Mouse (Mus musculus): ENCODE measurements around the gene Ogn. TPM values are rescaled to one million over a fixed set of nuclear protein-coding genes. Genes with fewer than 3 reads are reported as not detected.

The Ogn gene
- polyA plus RNA-seq, 1 experiment = 0.61 TPM

GRCm38 (mm10) chr13:49618365-49618764 lies 10.5 kb downstream of the Ogn start:
- no peaks in the 10 kb centered on the region for H3K27me3 ChIP-seq (ENCODE audit: control insufficient read depth, insufficient read depth, low read length)
- H3K36me3 ChIP-seq (ENCODE audit: control insufficient read depth, insufficient read depth, low read length) = no peaks in the 10 kb centered on the region
- no peaks in the 10 kb centered on the region for H3K4me1 ChIP-seq (ENCODE audit: control insufficient read depth, insufficient read depth, insufficient read length)
- H3K27ac ChIP-seq (ENCODE audit: insufficient read depth, low read length) = no peak overlapping the region
- TF ChIP-seq CTCF (IDR thresholded peaks at IDR 0.05; ENCODE audit: extremely low read depth, insufficient read depth, insufficient read length, insufficient replicate concordance) = no peak
- no peak for TF ChIP-seq POLR2A (IDR thresholded peaks at IDR 0.05; ENCODE audit: low read depth, low read length)
- H3K4me3 ChIP-seq (ENCODE audit: extremely low read depth, insufficient read depth, insufficient read length) = no peak overlapping the region
- no peak for DNase-seq (ENCODE audit: low read depth in 1 of 2, low spot score in 2 of 2)

GRCm38 (mm10) chr13:49623216-49623615 lies 15.4 kb downstream of the Ogn start:
- no peak for DNase-seq (ENCODE audit: low read depth in 1 of 2, low spot score in 2 of 2)
- 84% methylated on average over 1 of the region's 1 CpGs for WGBS
- TF ChIP-seq CTCF (IDR thresholded peaks at IDR 0.05; ENCODE audit: extremely low read depth, insufficient read depth, insufficient read length, insufficient replicate concordance) = no peak
- no peak for TF ChIP-seq POLR2A (IDR thresholded peaks at IDR 0.05; ENCODE audit: low read depth, low read length)
- H3K36me3 ChIP-seq (ENCODE audit: control insufficient read depth, insufficient read depth, low read length) = no peaks in the 10 kb centered on the region
- no peak overlapping the region for H3K4me3 ChIP-seq (ENCODE audit: extremely low read depth, insufficient read depth, insufficient read length)
- no peaks in the 10 kb centered on the region for H3K27me3 ChIP-seq (ENCODE audit: control insufficient read depth, insufficient read depth, low read length)
- H3K4me1 ChIP-seq (ENCODE audit: control insufficient read depth, insufficient read depth, insufficient read length) = no peaks in the 10 kb centered on the region
- H3K27ac ChIP-seq (ENCODE audit: insufficient read depth, low read length) = no peak overlapping the region

GRCm38 (mm10) chr13:49628167-49628566 lies 20.3 kb downstream of the Ogn start:
- H3K4me1 ChIP-seq (ENCODE audit: control insufficient read depth, insufficient read depth, insufficient read length) = no peaks in the 10 kb centered on the region
- DNase-seq (ENCODE audit: low read depth in 1 of 2, low spot score in 2 of 2) = no peak

GRCm38 (mm10) chr13:49629076-49629475 lies 21.2 kb downstream of the Ogn start:
- no peaks in the 10 kb centered on the region for H3K36me3 ChIP-seq (ENCODE audit: control insufficient read depth, insufficient read depth, low read length)
- no peak overlapping the region for H3K27ac ChIP-seq (ENCODE audit: insufficient read depth, low read length)
- WGBS = 95% methylated on average over 2 of the region's 2 CpGs
- no peak overlapping the region for H3K4me3 ChIP-seq (ENCODE audit: extremely low read depth, insufficient read depth, insufficient read length)
- H3K27me3 ChIP-seq (ENCODE audit: control insufficient read depth, insufficient read depth, low read length) = no peaks in the 10 kb centered on the region
- no peak for TF ChIP-seq POLR2A (IDR thresholded peaks at IDR 0.05; ENCODE audit: low read depth, low read length)
- TF ChIP-seq CTCF (IDR thresholded peaks at IDR 0.05; ENCODE audit: extremely low read depth, insufficient read depth, insufficient read length, insufficient replicate concordance) = no peak
- no peaks in the 10 kb centered on the region for H3K4me1 ChIP-seq (ENCODE audit: control insufficient read depth, insufficient read depth, insufficient read length)
- no peak for DNase-seq (ENCODE audit: low read depth in 1 of 2, low spot score in 2 of 2)

More at GRCm38 (mm10) chr13:49628167-49628566, 20.3 kb downstream of the Ogn start:
- Histone ChIP-seq H3K36me3 (ENCODE audit: control insufficient read depth, insufficient read depth, low read length) (no peaks in the 10 kb centered on the region), H3K4me3 (ENCODE audit: extremely low read depth, insufficient read depth, insufficient read length) (no peak overlapping the region), H3K27me3 (ENCODE audit: control insufficient read depth, insufficient read depth, low read length) (no peaks in the 10 kb centered on the region), H3K27ac (ENCODE audit: insufficient read depth, low read length) (no peak overlapping the region)
- TF ChIP-seq CTCF (IDR thresholded peaks at IDR 0.05; ENCODE audit: extremely low read depth, insufficient read depth, insufficient read length, insufficient replicate concordance) (no peak), POLR2A (IDR thresholded peaks at IDR 0.05; ENCODE audit: low read depth, low read length) (no peak)

- TF ChIP-seq CTCF (IDR thresholded peaks at IDR 0.05; ENCODE audit: extremely low read depth, insufficient read depth, insufficient read length, insufficient replicate concordance) (no peak), POLR2A (IDR thresholded peaks at IDR 0.05; ENCODE audit: low read depth, low read length) (no peak)
- 72% methylated on average over 2 of the region's 2 CpGs for WGBS
- Histone ChIP-seq H3K27ac (ENCODE audit: insufficient read depth, low read length) (no peak overlapping the region), H3K4me3 (ENCODE audit: extremely low read depth, insufficient read depth, insufficient read length) (no peak overlapping the region), H3K27me3 (ENCODE audit: control insufficient read depth, insufficient read depth, low read length) (no peaks in the 10 kb centered on the region), H3K36me3 (ENCODE audit: control insufficient read depth, insufficient read depth, low read length) (no peaks in the 10 kb centered on the region), H3K4me1 (ENCODE audit: control insufficient read depth, insufficient read depth, insufficient read length) (no peaks in the 10 kb centered on the region)
- DNase-seq (ENCODE audit: low read depth in 1 of 2, low spot score in 2 of 2) = no peak
Measured at GRCm38 (mm10) chr13:49639965-49640364, 32.1 kb downstream of the Ogn start.

GRCm38 (mm10) chr13:49642650-49643049 lies 34.8 kb downstream of the Ogn start:
- 92% methylated on average over 6 of the region's 6 CpGs for WGBS
- H3K27me3 ChIP-seq (ENCODE audit: control insufficient read depth, insufficient read depth, low read length) = no peaks in the 10 kb centered on the region
- no peak overlapping the region for H3K4me3 ChIP-seq (ENCODE audit: extremely low read depth, insufficient read depth, insufficient read length)
- TF ChIP-seq POLR2A (IDR thresholded peaks at IDR 0.05; ENCODE audit: low read depth, low read length) = no peak
- no peak overlapping the region for H3K27ac ChIP-seq (ENCODE audit: insufficient read depth, low read length)
- no peaks in the 10 kb centered on the region for H3K4me1 ChIP-seq (ENCODE audit: control insufficient read depth, insufficient read depth, insufficient read length)
- no peak for DNase-seq (ENCODE audit: low read depth in 1 of 2, low spot score in 2 of 2)
- no peaks in the 10 kb centered on the region for H3K36me3 ChIP-seq (ENCODE audit: control insufficient read depth, insufficient read depth, low read length)

- no peaks in the 10 kb centered on the region for H3K4me1 ChIP-seq (ENCODE audit: control insufficient read depth, insufficient read depth, insufficient read length)
- no peak overlapping the region for H3K4me3 ChIP-seq (ENCODE audit: extremely low read depth, insufficient read depth, insufficient read length)
- no peaks in the 10 kb centered on the region for H3K36me3 ChIP-seq (ENCODE audit: control insufficient read depth, insufficient read depth, low read length)
- DNase-seq (ENCODE audit: low read depth in 1 of 2, low spot score in 2 of 2) = no peak
- no peaks in the 10 kb centered on the region for H3K27me3 ChIP-seq (ENCODE audit: control insufficient read depth, insufficient read depth, low read length)
- no peak for TF ChIP-seq POLR2A (IDR thresholded peaks at IDR 0.05; ENCODE audit: low read depth, low read length)
- no peak for TF ChIP-seq CTCF (IDR thresholded peaks at IDR 0.05; ENCODE audit: extremely low read depth, insufficient read depth, insufficient read length, insufficient replicate concordance)
- H3K27ac ChIP-seq (ENCODE audit: insufficient read depth, low read length) = no peak overlapping the region
Measured at GRCm38 (mm10) chr13:49643669-49644362, 36.0 kb downstream of the Ogn start.

Data from spleen, adult 2 months (tissue).